Mouse (Mus musculus) myocyte (in vitro differentiated cells): ENCODE measurements around the gene Pou6f1. TPM values are rescaled to one million over a fixed set of nuclear protein-coding genes. Genes with fewer than 3 reads are reported as not detected.
"Not testable (repeated sequence)": the region's sequence is repeated elsewhere in the genome, so short reads cannot be mapped to it uniquely, and the experiment has no call there.

Source experiments
- H3K27me3 ChIP-seq: one replicate; pipeline ENCODE4 v1.6.1; 2011; ENCODE audit not compliant: control insufficient read depth, insufficient read depth, insufficient read length
- H3K36me3 ChIP-seq: one replicate; pipeline ENCODE4 v1.6.1; 2011; ENCODE audit not compliant: control insufficient read depth, insufficient read depth
- H3K4me2 ChIP-seq: one replicate; pipeline ENCODE4 v1.6.1; 2011; ENCODE audit warnings: low read depth, control low read depth
- H3K4me3 ChIP-seq: one replicate; pipeline ENCODE4 v1.5.1; 2011; ENCODE audit warnings: mild to moderate bottlenecking, control low read depth, moderate library complexity
- H3K79me2 ChIP-seq: one replicate; pipeline ENCODE4 v1.6.1; 2011; ENCODE audit not compliant: control insufficient read depth, insufficient read depth
- H3ac ChIP-seq: one replicate; pipeline ENCODE4 v1.6.1; 2011; ENCODE audit not compliant: control insufficient read depth, insufficient read length
- CEBPB ChIP-seq: IDR thresholded peaks from 2 replicates; pipeline ENCODE4 v1.6.1; 2011; ENCODE audit warnings: mild to moderate bottlenecking, moderate library complexity; ENCODE audit not compliant: poor library complexity, insufficient read depth, severe bottlenecking
- E2F4 ChIP-seq: IDR thresholded peaks from one replicate; pipeline ENCODE4 v1.6.1; 2011; ENCODE audit warnings: mild to moderate bottlenecking, control low read depth, moderate library complexity; ENCODE audit not compliant: insufficient read depth
- MAX ChIP-seq: IDR thresholded peaks from one replicate; pipeline ENCODE4 v1.6.1; 2011; ENCODE audit warnings: low read depth, mild to moderate bottlenecking, control low read depth
- MYOD1 ChIP-seq, 3 experiments: IDR thresholded peaks; one replicate each; pipeline ENCODE4 v1.6.1; 2011; ENCODE audit warnings: control low read depth in 2 of 3, low read depth in 2 of 3, mild to moderate bottlenecking in 2 of 3, moderate library complexity in 1 of 3; ENCODE audit not compliant: insufficient read length in 2 of 3, control insufficient read depth in 1 of 3
- MYOG ChIP-seq, 3 experiments: IDR thresholded peaks; one replicate each; pipeline ENCODE4 v1.6.1; 2011; ENCODE audit warnings: control low read depth in 2 of 3, low read depth in 2 of 3, mild to moderate bottlenecking in 2 of 3; ENCODE audit not compliant: insufficient read length in 2 of 3, control insufficient read depth in 1 of 3, insufficient read depth in 1 of 3
- POLR2A ChIP-seq: IDR thresholded peaks from one replicate; pipeline ENCODE4 v1.6.1; 2011; ENCODE audit warnings: low read depth, mild to moderate bottlenecking, control low read depth, moderate library complexity; ENCODE audit not compliant: insufficient read length
- POLR2AphosphoS2 ChIP-seq: IDR thresholded peaks from one replicate; pipeline ENCODE4 v1.6.1; 2011; ENCODE audit warnings: low read depth, control low read depth; ENCODE audit not compliant: insufficient read length
- REST ChIP-seq: IDR thresholded peaks from one replicate; pipeline ENCODE4 v1.6.1; 2011; ENCODE audit warnings: mild to moderate bottlenecking, control low read depth, moderate library complexity; ENCODE audit not compliant: insufficient read depth, insufficient read length
- SRF ChIP-seq: IDR thresholded peaks from one replicate; pipeline ENCODE4 v1.6.1; 2011; ENCODE audit warnings: low read depth; ENCODE audit not compliant: control insufficient read depth, insufficient read length
- TCF12 ChIP-seq: IDR thresholded peaks from one replicate; pipeline ENCODE4 v1.6.1; 2011; ENCODE audit warnings: mild to moderate bottlenecking, control low read depth; ENCODE audit not compliant: poor library complexity, insufficient read depth, severe bottlenecking
- TCF3 ChIP-seq: IDR thresholded peaks from one replicate; pipeline ENCODE4 v1.6.1; 2011; ENCODE audit warnings: low read depth, control low read depth; ENCODE audit not compliant: insufficient read length
- USF1 ChIP-seq: IDR thresholded peaks from one replicate; pipeline ENCODE4 v1.6.1; 2011; ENCODE audit warnings: low read depth, mild to moderate bottlenecking, control low read depth, moderate library complexity
- polyA plus RNA-seq: library from polyadenylated mRNA; unstranded; fragments of >200 nt; fragmentation: generic; extraction: Trizol; gene quantifications from one replicate; pipeline ENCODE4 v1.2.1, GENCODE M21; 2012; ENCODE audit warnings: missing spikeins

Pou6f1 gene
- polyA plus RNA-seq, 1 experiment, result 7.7 TPM

- H3K27me3 ChIP-seq, result no peaks in the 10 kb centered on the region
- no peaks in the 10 kb centered on the region for H3K36me3 ChIP-seq
- TF ChIP-seq TCF3, result no peak
- TF ChIP-seq E2F4, result no peak
- TF ChIP-seq POLR2A, result no peak
- TF ChIP-seq TCF12, result no peak
- TF ChIP-seq SRF, result no peak
- TF ChIP-seq CEBPB, result no peak
- no peak for TF ChIP-seq POLR2AphosphoS2
- no peak for TF ChIP-seq MAX
- TF ChIP-seq MYOD1 (IDR thresholded peaks at IDR 0.05; ENCODE audit: control insufficient read depth in 1 of 3, insufficient read length in 2 of 3, low read depth in 2 of 3), result no peak
- TF ChIP-seq MYOG (IDR thresholded peaks at IDR 0.05; ENCODE audit: control insufficient read depth in 1 of 3, insufficient read depth in 1 of 3, insufficient read length in 2 of 3, low read depth in 2 of 3), result no peak
- TF ChIP-seq USF1, result no peak
- TF ChIP-seq REST, result no peak
- H3K79me2 ChIP-seq, result peaks cover 10% of the 10 kb centered on the region
- H3K4me2 ChIP-seq, result no peak overlapping the region
- no peak overlapping the region for H3ac ChIP-seq
- H3K4me3 ChIP-seq, result no peak overlapping the region
These were observed 12.2 kb upstream of the Pou6f1 start for GRCm38 (mm10) chr15:100611951-100612350.

DNA sequence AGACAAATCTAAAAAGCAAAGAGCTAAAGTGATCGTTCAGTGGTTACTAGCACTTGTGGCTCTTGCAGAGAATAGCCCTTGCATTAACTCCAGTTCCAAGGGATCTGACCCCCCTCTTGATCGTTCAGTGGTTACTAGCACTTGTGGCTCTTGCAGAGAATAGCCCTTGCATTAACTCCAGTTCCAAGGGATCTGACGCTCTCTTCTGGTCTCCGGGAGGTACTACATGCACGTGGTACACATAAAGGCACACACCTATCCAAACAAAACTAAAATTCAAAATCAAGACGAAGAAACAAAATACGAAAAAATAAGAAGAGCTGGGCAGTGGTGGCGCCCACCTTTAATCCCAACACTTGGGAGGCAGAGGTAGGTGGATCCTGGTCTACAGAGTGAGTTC, 6.9 kb upstream of the Pou6f1 start:
- not testable (repeated sequence) for H3K36me3 ChIP-seq, H3K4me3 ChIP-seq, H3ac ChIP-seq, H3K27me3 ChIP-seq, H3K4me2 ChIP-seq, H3K79me2 ChIP-seq

GRCm38 (mm10) chr15:100601669-100602068, 1.9 kb upstream of the Pou6f1 start:
- Histone ChIP-seq H3K36me3 (no peaks in the 10 kb centered on the region), H3K4me2 (no peak overlapping the region), H3K79me2 (no peaks in the 10 kb centered on the region), H3K27me3 (no peaks in the 10 kb centered on the region), H3ac (no peak overlapping the region), H3K4me3 (no peak overlapping the region)
- no peak for TF ChIP-seq USF1
- TF ChIP-seq MYOG (IDR thresholded peaks at IDR 0.05; ENCODE audit: control insufficient read depth in 1 of 3, insufficient read depth in 1 of 3, insufficient read length in 2 of 3, low read depth in 2 of 3), result no peak
- no peak for TF ChIP-seq REST
- no peak for TF ChIP-seq TCF12
- TF ChIP-seq CEBPB, result no peak
- TF ChIP-seq MAX, result no peak
- TF ChIP-seq SRF, result no peak
- no peak for TF ChIP-seq TCF3
- no peak for TF ChIP-seq E2F4
- TF ChIP-seq POLR2A, result no peak
- no peak for TF ChIP-seq MYOD1 (IDR thresholded peaks at IDR 0.05; ENCODE audit: control insufficient read depth in 1 of 3, insufficient read length in 2 of 3, low read depth in 2 of 3)
- TF ChIP-seq POLR2AphosphoS2, result no peak

GRCm38 (mm10) chr15:100600696-100601272, 1.0 kb upstream of the Pou6f1 start:
- TF ChIP-seq MAX, result no peak
- TF ChIP-seq TCF12, result no peak
- TF ChIP-seq SRF, result no peak
- TF ChIP-seq MYOD1 (IDR thresholded peaks at IDR 0.05; ENCODE audit: control insufficient read depth in 1 of 3, insufficient read length in 2 of 3, low read depth in 2 of 3), result no peak
- TF ChIP-seq MYOG (IDR thresholded peaks at IDR 0.05; ENCODE audit: control insufficient read depth in 1 of 3, insufficient read depth in 1 of 3, insufficient read length in 2 of 3, low read depth in 2 of 3), result no peak
- no peak for TF ChIP-seq E2F4
- no peak for TF ChIP-seq REST
- TF ChIP-seq TCF3, result no peak
- no peak for TF ChIP-seq POLR2AphosphoS2
- Histone ChIP-seq H3K27me3 (no peaks in the 10 kb centered on the region), H3K4me2 (peak overlapping the region; percentile 94), H3K36me3 (no peaks in the 10 kb centered on the region), H3K79me2 (no peaks in the 10 kb centered on the region), H3ac (no peak overlapping the region), H3K4me3 (peak overlapping the region; percentile 18)

- peak overlapping the region; percentile 18 for H3K4me3 ChIP-seq
- peak overlapping the region; percentile 36 for H3ac ChIP-seq
- H3K79me2 ChIP-seq, result no peaks in the 10 kb centered on the region
- no peaks in the 10 kb centered on the region for H3K27me3 ChIP-seq
- peak overlapping the region; percentile 94 for H3K4me2 ChIP-seq
- no peak for TF ChIP-seq REST
- no peaks in the 10 kb centered on the region for H3K36me3 ChIP-seq
These were observed 387 bp upstream of the Pou6f1 start for GRCm38 (mm10) chr15:100600047-100600695.
